Mouse (Mus musculus): ENCODE results near the gene Olr1.
"Not testable (repeated sequence)": the region's sequence is repeated elsewhere in the genome, so short reads cannot be mapped to it uniquely, and the experiment has no call there.

Gene Olr1

GRCm38 (mm10) chr6:129510120-129510911, 3.4 kb upstream of the Olr1 start:
- peak in 1 of 2 experiments; percentile 49 for DNase-seq

- DNase-seq: no peak
Measured at GRCm38 (mm10) chr6:129503471-129503870, 3.5 kb downstream of the Olr1 start.

GRCm38 (mm10) chr6:129499516-129499915, 7.4 kb downstream of the Olr1 start:
- DNase-seq: not testable (repeated sequence)

- DNase-seq: no peak
Measured at GRCm38 (mm10) chr6:129497345-129498218, 9.4 kb downstream of the Olr1 start.

- no peak for DNase-seq
Measured at GRCm38 (mm10) chr6:129494924-129495323, 12.0 kb downstream of the Olr1 start.

- DNase-seq: peak in 1 of 2 experiments; percentile 7
Measured at GRCm38 (mm10) chr6:129480089-129480958, 26.6 kb downstream of the Olr1 start.

GRCm38 (mm10) chr6:129476404-129477126, 30.4 kb downstream of the Olr1 start:
- DNase-seq: peak in 1 of 2 experiments; percentile 14

- no peak for DNase-seq
Measured at GRCm38 (mm10) chr6:129472627-129473026, 34.3 kb downstream of the Olr1 start.

- DNase-seq: no peak
Measured at GRCm38 (mm10) chr6:129471386-129471785, 35.6 kb downstream of the Olr1 start.

- peak; percentile 50 to 70 for DNase-seq
Measured at GRCm38 (mm10) chr6:129451411-129452039, 55.4 kb downstream of the Olr1 start, which contains the start of gene Clec1a. TSS of gene Clec1a (minus strand) at chr6:129452000.

- no peak for DNase-seq
Measured at GRCm38 (mm10) chr6:129449743-129450142, 57.2 kb downstream of the Olr1 start.

GRCm38 (mm10) chr6:129438033-129438432, 68.9 kb downstream of the Olr1 start:
- no peak for DNase-seq

- DNase-seq: no peak
Measured at GRCm38 (mm10) chr6:129436025-129436424, 70.9 kb downstream of the Olr1 start.
